Mouse (Mus musculus) natural killer cell, adult 2 months (primary cell): Measurements from ENCODE around the gene Aadacl3.

Source experiments
- DNase-seq, 2 experiments: peaks; one replicate each; pipeline ENCODE4 v3.0.0; 2022; ENCODE audit warnings: low spot score in 2 of 2

Aadacl3 gene

GRCm38 (mm10) chr4:144463656-144464055, at the start of gene Aadacl3:
Gene Aadacl3 (minus strand): TSS chr4:144463756.
- DNase-seq = no peak

GRCm38 (mm10) chr4:144506518-144506917, 43.0 kb upstream of the Aadacl3 start:
- no peak for DNase-seq

GRCm38 (mm10) chr4:144493331-144493730, 29.8 kb upstream of the Aadacl3 start:
- no peak for DNase-seq

GRCm38 (mm10) chr4:144468091-144468490, 4.5 kb upstream of the Aadacl3 start:
- no peak for DNase-seq

DNA sequence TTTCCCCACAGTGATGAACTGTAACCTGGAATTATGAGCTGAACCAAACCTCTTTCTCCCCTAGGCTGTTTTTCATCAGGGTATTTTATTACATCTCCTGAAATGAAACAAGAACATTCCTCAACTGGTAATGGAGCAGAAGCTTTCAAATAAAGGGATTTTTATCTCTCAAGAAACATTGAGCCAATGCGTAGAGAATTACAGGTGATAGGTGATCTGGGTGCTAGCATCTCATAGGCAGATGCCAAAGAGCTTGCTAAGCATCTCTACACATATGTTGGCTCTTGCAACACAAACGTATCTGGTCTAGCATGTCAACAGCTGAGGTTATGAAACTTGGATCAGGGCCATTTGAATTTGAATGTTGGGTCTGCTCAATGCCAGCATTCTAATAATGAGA, 1.6 kb upstream of the Aadacl3 start:
- no peak for DNase-seq

GRCm38 (mm10) chr4:144453217-144453616, 10.3 kb downstream of the Aadacl3 start, which contains the start of gene Gm9944:
Gene Gm9944 (minus strand): TSS chr4:144453317.
- no peak for DNase-seq

DNA sequence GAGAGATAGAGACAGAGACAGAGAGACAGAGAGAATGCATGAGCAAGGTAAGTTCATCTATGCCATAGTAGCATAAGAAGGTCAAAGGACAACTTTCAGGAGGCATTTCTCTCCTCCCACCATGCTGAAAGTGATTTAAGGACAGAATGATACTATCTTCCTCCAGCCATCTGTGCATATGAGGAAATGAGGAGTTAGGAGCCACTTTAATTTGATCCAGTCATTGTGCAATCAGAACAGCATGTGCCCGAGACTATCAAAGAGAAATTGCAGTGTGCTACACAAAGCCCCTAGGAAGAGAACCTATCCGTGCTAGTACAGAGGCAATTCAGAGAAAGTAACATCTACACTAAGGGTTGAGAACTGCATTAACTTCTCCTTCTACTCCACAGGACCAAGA, 15.0 kb downstream of the Aadacl3 start:
- DNase-seq = no peak

DNA sequence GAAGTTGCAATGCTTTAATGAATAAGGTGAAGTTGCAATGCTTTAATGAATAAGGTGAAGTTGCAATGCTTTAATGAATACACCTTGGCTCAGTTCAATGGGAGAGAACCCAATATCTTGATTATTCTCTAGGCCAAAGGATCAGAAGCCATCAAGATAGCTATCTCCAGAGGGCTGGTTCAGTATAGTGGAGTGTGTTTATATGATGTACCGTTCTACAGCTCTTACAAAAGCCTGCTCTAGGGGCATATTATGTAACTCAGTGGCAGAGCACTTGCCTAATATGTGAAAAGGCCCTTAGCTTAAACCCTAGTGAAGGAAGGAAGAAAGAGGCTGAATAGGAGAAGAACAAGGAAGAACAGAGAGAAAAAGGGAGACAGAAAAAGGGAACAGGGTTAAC, 22.0 kb downstream of the Aadacl3 start:
- DNase-seq = no peak

DNA sequence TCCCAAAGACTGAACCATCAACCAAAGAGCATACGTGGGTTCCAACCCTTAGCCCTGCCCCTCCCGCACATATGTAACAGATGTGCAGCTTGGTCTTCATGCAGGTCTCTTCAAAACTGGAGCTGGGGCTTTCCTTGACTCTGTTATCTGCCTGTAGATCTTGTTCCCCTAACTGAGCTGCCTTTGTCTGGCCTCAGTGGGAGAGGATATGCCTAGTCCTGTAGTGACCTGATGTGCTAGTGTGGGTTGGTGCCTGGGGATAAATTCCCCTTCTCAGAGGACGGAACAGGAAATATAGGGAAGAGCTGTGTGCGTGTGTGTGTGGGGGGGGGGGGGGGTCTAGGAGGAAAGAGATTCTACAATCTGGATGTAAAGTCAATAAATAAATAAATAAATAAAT, 22.5 kb downstream of the Aadacl3 start:
- no peak for DNase-seq

DNA sequence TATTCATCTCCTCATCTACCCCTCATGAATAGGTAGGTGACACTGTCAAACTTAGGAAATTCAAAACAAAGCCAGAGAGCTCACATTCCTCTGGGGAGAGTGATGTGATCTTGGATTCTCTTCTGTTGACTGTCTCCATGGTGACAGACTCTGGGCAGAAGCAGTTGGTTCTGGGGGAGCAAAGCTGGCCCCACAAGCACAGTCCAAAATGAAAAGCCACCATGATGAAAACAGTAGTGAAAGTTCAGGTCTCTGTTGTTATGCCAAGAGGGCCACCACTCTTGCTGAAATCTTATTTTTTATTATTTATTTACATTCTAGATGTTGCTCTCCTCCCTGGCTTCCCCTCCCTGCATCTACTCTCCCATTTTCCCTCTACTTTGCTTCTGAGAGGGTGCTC, 24.9 kb downstream of the Aadacl3 start, which contains the start of gene 1700012P22Rik:
TSS of gene 1700012P22Rik (minus strand) at position 101 of the 400 bp plus-strand sequence.
- DNase-seq = no peak

DNA sequence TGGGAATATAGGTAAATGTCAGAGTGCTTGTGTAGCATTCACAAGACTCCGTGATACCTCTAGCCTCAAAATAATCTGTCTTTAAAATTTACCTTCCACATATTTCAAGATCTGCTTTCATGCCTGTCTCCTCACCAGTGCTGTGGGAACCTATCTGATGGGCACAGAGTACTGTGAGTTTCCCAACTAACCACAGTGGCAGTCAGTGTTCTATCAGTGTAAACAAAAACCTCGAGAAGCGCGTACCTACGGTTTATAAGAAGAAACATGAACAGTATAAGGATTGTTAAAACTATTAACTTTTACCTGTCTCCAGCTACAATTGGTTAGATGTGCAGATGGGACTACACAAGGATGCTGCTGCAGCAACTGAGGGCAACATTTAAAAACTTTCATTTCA, 30.3 kb downstream of the Aadacl3 start:
- no peak for DNase-seq

GRCm38 (mm10) chr4:144430723-144431122, 32.8 kb downstream of the Aadacl3 start:
- no peak for DNase-seq

GRCm38 (mm10) chr4:144428868-144429267, 34.7 kb downstream of the Aadacl3 start:
- DNase-seq = no peak

GRCm38 (mm10) chr4:144424590-144424989, 39.0 kb downstream of the Aadacl3 start:
- DNase-seq = no peak

GRCm38 (mm10) chr4:144420644-144421043, 42.9 kb downstream of the Aadacl3 start:
- no peak for DNase-seq

DNA sequence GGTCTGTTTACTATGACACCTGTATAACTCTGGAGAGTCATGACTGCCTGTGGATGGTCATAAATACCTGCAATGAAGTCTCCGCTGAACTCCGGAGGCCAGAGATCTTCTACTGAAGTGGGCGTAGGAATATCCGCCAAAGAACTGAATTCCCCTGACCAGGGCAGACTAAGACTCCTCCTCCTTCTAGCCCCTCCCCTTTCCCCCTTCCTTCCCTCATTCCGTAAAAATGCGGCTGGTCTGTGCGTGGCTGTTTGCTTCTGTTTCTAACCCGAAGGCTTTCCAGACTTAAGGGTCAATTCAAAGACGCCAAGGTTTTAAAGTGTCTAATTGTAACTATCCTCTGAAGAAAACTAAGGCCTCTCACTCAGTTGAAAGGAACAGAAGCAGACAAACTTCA, 55.3 kb downstream of the Aadacl3 start, which contains the start of gene Pramef12:
TSS of gene Pramef12 (minus strand) at position 175 of the 400 bp plus-strand sequence.
- DNase-seq = no peak

- DNase-seq = no peak
Observed at GRCm38 (mm10) chr4:144406261-144406660, 57.3 kb downstream of the Aadacl3 start.

DNA sequence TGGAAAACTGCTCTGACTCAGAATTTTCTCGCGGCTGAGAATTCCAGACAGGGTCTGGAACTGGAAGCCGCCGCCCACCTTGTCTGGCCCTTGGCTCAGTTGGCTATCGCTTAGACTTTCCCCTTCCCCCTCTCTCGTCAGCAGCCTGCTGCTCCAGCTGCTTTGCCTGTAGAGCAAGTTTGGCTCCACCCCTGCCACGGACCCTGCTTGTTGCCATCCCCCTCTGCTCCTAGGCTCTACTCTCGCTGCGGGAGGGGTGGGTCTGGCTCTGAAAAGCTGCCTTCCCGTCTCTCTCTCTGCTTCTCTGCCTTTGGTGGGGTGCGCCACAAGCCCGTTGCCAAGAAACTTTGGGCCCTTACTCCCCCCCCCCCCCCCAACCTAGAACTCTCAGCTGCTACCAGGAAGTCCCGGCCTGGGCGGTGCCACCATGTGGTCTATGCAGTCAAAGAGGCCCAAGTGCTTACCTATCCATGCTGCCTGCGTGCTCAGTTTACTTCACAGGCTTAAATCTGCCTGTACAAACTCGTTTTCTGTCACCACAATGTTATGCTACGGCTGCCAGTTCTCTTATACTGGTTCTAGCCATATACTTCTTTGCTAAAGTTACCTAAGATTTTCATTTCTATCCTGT, 59.0 kb downstream of the Aadacl3 start:
- DNase-seq = no peak
